Mouse (Mus musculus) frontal cortex, postnatal 10 days (tissue): Measurements from ENCODE around the gene 1700029I15Rik.
"Not testable (repeated sequence)": the region's sequence is repeated elsewhere in the genome, so short reads cannot be mapped to it uniquely, and the experiment has no call there.

Source experiments
- DNase-seq, 2 experiments: peaks; one replicate each; pipeline ENCODE4 v3.0.0; 2022; ENCODE audit warnings: low spot score in 2 of 2, mixed read lengths in 1 of 2

Gene 1700029I15Rik

DNA sequence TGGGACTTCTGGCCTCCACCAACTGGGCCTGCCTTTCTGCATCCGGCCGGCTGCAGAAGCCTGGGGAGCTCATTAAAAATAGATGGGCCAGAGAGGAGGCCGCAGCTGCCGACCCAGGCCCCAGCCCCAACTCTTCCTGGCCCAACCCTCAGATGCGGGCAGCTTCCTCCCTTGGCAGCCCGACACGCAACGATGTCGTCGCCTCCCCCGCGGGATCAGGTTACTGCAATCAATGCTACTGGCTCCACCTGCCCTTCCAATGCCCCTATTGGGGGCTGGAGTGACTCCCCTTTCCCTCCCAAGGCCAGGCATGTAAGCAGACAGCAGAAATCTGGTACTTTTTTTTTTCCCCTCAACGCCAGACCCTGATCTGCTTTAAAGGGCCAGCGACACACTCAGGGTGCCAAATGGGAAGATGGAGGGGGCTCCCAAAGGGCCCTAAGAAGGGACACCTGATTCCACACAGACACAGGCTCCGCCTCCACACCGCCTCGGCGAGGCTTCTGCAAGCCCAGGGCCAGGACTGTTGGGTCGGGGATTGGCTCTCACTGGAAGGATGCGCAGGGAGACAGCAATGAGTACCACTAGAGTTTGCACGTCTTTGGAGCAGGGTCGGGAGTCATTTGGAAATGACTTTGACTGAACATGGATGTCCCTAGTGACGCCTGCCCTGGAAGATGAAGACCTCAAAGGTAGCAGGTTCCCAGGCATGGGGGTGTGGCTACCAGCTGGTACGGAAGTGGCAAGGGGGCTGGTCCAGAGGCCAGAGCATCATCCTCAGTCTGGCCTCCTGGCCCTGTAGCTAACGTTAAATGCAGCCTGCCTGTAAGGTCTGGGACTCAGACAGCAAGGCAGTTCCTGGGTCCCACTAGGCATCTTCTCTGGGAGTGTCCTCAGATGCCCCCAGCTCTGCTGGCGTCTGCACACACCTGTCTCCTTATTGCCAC, 10.3 kb downstream of the 1700029I15Rik start:
- DNase-seq, result no peak

DNA sequence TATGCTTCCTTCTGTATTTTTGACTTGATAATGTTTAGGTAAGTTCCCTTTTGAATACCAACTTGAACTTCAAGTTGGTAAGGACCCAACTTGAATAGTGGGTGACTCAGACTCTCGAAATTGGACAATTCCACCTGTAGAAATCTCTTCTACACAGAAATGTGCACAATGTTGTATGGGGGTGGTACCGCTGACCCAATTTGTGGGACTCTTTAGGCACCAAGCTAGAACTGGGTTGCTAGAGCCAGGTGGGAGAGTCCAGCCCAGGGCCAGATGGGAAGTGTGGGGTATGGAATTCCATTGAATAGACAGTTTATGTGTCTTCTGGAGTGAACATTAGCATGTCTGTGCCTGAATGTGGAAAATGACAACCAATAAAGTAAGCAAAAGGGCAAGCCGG, 13.2 kb downstream of the 1700029I15Rik start:
- DNase-seq, result no peak

DNA sequence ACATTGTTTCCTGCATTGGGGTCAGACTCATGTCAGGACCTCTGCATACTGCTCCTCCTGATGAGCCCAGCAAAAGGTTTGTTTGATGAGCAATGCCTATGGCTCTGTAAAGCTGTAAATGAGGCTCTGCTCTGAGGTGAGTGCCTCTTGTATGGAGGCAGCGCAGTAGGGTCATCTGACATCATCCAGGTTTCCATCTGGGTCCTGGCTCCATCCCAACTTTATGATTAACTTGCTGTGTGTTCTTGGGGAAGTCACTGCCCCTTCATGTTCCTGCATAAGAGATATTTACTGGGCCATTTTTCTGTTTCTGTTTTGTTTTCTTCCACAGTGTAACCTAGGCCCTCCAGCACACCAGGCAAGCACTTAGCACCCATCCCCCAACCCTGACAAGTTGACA, 15.1 kb downstream of the 1700029I15Rik start:
- DNase-seq, result no peak

DNA sequence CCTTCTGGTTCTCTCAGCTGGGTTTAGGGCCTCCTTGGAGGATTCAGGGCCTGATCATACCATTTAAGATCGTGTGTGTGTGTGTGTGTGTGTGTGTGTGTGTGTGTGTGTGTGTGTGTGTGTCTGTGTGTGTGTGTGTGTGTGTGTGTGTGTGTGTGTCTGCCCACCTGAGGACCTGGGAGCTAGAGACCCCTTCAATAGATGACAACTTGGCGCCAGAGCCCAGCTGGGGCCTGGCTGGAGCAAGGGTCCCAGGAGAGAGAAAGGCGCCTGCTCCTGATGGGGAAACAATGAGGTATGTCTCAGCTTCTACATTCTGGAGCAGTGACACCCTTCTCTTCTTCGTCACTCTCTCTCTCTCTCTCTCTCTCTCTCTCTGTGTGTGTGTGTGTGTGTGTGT, 17.5 kb downstream of the 1700029I15Rik start:
- DNase-seq, result not testable (repeated sequence)

DNA sequence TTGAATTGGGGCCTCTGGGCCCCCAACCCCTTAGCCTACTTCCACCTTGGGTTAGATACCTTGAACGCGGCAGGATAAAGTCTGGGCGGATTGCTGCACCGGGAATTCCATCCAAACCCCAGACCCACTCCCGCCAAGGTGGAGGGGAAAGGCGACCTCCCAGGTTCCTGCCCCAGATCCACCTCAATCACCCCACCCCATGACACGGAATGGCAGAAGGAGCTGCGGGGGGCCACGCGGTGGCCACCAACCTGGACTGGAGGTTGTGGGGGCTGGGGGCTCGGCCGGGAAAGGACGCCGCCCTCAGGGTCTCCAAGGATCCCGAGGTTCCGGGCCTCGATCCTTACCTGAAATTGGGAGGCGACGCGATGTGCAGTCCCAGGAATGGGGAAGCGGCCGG, 18.3 kb downstream of the 1700029I15Rik start:
- no peak for DNase-seq

DNA sequence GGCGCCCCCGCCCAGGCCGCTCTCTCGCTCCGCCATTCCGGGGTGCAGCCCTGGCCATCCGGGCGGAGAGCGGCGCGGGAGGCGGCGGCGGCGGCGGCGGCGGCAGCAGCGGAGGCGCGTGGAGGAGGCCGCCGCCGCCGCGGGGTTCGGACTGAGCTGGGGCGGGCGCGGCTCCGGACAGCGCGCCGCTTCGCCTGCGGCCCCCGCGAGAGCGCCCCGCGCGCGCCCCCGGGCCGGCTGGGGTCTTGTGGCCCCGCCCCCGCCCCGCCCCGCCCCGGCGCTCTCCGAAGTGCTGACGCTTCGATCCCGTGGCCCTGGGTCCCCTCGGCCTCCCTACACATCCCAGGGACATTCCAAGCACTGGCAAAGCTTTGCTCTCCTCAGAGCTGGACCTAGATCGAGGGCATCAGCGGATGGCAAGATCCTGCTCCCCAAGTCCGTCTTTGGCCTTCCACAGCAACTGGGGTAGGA, 18.8 kb downstream of the 1700029I15Rik start, which contains the start of gene Mapk8ip1:
Gene Mapk8ip1, minus strand, starts transcription at position 173 of the 471 bp plus-strand sequence.
- DNase-seq, result no peak

DNA sequence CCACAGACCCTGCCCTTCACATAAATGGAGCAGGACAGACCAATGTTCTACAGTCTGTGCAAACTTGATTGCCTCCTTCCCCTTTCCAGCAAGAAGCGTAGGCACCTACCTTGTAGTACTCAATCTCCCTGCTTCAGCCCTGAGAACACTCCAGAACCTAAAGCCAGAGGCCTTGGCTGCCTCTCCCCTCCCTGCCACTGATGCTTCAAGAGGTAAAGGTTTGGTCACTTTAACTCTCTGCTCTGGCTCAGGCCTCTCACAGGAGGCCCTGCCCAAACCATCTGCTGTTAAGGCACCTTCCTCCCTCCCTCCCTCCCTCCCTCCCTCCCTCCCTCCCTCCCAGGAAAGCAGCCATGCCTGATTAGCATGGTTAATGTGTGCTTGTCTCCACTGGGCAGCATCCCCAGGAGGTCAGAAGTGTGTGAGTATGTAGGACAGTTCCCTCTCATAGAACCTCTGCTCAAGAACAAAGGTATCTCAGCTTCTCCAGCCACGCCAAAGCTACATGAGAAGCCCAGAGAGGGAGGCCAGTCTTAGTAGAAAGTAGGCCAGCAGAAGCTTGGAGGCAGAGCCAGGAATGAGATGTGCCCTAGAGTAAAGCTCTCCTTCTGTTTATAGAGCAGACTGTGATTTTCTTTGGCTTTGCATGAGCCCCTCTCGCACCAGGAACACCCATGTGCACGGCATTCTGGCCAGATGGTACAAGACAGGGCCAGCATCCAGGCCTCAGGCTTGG, 20.4 kb downstream of the 1700029I15Rik start:
- DNase-seq, result no peak

DNA sequence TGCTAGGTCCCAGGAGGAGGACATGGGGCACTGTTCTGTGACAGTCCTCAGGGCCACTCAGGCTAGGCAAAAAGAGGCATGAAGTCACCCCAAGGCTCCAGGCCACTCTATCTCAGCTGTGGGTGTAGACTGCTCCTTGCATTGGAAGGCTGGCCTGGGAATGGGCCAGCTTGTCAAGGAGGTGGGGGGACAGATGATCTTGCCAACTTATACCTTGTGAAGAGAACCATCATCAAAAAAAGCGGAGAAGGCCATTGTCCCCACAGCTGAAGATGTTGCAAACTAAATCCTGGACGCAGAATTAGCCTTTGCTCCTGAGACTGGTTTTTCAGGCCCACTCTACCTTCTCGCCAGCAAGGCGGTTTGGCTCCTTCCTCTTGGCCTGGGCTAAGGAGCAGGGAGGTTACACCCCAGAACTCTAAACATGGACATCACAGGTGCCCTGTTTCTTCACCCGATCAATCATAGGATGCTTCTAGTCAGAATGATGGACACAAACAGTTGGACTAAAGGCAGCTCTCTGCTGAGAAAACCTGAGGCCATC, 21.5 kb downstream of the 1700029I15Rik start:
- DNase-seq, result no peak

DNA sequence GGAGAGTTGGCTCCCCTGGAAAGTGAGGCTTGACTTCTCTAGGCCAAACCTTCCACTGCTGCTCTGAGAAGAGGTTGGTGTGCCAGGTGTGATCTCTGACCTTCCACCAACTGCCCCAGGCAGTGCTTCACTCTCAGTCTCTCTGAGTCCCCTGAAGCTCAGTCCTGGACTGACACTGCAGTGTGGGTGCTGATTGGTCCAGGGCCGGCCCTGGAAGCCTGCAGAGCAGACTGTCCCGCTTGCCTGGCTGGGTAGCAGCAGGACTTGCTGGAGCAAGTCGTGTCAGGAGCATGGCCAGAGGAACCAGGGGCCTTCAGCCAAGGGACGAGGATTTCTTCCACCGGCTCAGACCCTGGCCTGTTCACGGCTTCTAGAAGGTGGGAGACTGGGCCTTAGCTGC, 22.4 kb downstream of the 1700029I15Rik start:
- no peak for DNase-seq

DNA sequence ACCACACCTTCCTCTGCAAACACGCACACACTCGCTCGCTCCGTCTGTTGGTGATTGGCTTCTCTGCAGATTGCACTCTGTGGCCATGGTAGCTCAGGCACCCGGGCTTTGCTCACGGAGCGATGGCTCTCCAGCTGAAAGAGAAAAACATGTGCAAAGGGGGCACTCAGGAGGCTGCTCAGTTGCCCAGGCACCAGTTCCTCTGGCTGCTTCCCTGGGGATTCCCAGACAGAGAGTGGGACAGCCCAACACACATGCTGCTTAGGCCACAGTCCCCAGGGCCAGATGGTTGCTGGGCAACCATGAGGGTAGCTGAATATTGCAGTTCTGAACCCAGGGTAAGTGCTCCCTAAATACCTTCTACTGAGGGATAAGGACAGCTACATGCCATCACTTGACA, 23.3 kb downstream of the 1700029I15Rik start:
- DNase-seq, result no peak

DNA sequence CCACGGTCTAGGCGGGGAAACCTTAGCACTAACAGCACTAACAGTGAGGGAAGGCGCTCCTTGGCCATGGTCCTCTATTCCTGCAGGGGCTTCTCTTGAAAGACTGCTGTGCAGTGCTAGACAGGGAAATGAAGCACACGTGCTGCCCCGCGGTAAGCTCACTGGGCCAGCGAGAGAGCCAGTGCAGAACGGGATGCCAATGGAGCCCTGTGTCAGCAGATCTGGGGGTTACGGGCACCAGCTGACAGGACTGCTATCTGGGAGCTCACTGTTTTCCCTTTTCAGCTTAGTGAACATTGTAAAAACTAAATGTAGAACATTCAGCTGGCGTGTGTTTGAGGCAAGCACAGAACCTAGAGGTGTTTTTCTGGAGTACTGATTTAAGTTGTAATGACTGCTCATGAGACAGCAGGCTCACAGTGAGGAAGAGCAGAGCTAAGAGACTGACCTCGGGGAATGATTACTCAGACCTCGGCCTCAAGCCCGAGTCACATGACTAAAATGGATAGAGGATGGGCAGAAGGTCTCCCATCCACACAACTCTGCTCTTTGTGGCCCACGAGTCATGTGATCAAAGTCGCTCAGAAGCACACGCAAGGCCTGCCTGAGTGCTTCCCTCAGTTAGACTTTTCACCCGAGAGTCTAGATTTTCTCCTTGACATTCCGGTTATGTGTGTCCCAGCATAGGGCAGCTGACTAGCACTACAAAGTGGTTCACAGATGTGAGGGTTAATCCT, 26.1 kb downstream of the 1700029I15Rik start:
- DNase-seq, result no peak

DNA sequence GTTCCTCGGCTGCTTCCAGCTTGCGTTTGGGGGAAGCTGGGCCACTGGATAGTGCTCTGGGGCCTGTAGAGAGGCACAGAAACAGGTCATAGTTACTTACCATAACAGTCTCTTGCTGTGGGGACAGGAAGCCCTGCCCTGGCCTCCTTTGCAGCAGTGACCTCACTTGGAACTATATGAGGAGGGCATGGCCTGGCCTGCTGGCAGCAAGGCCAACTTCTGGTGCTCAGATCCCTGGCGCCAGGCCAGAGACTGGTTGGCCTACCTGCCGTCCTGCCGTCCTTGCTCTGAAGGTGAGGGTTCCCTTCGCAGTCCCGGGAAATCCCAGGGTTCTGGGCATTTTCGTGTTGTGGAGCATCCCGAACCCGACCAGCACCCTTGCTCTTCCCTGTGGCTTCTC, 29.4 kb downstream of the 1700029I15Rik start:
- DNase-seq, result no peak

DNA sequence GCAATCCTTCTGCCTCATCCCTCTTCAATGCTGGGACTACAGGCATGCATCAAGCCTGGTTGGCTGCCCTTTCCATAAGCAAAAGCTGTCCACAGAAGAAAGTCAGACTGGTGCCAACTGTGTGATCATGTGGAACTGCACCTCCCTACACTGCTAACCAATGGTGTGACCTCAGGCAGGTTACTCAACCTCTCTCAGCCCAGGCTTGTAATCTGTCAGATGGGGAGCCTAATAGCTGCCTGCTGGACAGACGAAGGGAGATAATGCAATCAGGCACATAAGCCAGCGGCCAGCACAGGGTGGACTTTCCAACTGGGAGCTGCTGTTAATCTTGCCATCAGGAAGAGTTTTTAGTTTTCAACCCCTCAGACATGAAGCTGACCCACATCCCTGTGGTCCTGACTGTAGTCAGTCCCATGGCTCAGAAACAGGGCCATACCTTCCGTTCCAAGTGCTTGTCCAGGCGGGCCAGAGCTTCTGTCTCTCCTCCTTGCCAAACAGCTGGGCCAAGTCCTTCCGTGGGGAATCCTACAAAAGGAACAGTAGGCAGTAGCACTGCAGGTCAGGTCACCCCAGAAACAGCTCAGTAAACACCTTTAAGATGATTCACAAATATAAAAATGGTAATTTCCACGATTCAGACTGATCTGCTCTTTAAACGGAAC, 39.5 kb downstream of the 1700029I15Rik start:
- DNase-seq, result no peak

DNA sequence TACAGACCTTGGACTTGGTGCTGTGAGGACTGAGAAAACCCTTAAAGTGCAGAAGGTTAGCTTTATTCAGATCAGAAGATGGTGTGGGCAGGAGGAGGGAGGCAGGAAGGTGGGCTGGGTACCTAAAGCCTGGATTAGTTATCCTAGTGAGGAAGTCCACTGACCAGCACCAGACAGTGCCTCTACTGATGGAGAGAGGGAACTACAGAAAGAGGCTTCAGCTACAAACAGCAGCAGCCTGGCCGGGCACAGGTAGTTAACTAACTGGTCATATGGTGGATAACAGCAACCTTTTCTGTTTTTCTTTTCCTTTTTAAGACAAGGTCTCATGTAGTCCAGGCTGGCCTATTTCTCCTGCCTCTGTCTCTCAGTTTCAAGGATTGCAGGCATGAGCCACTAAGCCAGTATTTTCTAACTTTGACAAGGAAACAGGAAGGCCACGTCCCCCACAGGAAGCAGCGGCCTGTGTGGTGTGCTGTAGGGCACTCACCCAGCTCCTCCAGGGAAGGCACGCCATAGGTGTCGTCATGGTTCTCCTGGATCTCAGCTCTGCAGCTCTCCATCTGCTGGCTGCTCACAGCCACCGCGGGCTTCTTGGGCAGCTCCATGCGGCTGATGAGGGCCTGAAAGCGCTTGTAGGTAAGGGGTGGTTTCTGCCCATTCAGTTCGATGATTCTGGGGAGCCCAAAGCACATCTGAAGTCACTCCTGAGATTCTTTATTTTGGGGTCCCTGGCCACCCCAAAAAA, 40.2 kb downstream of the 1700029I15Rik start:
- DNase-seq, result no peak

DNA sequence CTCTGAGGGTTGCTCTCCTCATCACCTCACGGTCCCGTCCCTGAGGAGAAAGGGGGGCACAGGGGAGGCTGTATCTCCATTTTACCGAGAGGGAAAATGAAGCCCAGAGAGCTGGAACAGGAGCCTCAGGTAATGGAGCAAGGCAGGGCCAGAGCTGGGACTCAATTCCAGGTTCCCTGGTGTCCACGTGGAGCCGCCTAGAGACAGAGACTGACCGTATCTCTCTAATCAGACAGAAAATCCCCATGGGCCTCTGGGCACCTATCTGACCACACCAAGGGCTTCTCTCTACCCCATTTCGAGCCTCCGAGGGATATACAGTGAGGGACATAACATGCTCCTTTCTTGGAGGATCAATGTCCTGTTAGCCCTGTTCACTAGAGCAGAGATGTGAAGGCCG, 40.8 kb downstream of the 1700029I15Rik start:
- DNase-seq, result no peak

DNA sequence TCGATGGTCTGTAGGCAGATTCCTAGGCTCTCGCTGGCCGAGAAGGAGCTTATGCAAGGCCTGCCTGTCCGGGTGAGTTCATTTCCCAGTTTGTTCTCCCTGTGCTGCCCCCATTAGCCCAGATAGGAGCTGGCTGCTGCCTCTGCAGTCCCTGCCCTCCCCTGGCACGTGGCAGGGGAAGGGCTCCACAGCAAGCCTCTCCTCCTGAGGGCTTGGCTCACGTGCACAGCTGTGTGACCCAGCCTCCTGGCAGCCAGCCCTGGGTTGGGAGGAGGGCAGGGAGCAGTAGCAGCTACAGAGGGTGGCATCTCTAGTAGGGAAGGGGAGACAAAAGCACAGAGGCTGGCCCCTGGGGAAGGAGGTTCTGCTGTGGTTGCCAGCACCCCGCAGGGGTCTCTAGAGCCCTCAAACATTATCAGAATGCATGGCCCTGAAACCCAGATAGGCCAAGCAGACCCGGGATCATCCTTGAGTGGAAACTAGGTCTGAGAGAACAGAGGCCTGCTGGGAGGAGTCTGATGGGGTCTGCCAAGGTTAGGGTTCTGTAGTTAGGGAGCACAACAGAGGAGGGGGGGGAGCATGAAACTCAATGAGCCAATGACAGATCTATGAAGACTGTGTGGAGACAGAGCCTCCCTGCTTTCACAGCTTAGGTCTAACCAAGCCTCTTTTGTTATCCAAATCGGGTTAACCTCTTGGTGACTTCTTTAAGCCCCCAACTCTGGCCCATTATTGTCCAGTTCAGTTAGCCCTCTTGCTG, 41.5 kb downstream of the 1700029I15Rik start:
- peak; percentile 85 to 86 for DNase-seq

DNA sequence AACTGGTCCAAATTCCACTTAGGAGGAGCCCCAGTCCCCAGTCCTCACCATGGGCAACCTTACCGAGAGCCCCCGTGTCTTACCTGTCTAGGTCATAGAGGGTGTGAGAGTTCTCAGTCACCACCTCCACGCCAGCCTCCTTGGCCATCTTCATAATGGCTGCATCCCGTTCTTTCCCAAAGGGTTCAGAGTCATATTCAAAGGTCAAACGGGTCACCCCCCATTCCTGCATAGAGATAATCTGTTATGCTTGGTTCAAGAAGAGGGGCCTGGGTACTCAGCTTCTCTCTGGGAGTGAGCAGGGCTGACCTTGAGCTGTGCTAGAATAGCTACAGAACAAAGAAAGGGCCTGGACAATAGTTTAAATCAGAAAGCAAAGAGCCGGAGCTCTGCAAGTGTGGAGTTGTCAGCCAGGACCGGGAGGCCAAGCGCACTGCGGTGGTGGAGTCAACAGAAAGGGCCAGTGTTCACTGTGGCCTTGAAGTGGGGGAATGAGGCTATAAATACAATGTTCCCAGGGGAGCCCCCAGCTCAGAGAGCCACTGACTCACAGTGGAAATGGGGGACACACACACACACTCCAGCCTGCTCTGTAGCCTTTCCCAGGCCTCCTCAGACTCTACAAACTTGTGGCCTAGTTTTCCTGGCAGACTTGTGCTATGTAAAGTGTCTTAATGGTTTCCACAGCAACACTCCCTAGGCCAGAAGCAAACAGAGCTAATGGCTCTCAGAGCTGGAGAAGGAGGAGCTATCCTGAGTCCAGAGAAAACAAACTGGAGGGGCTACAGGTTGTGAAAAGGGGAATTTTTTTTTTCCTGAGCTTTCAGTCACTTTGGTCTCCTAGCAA, 42.3 kb downstream of the 1700029I15Rik start:
- peak in 1 of 2 experiments; percentile 39 for DNase-seq

DNA sequence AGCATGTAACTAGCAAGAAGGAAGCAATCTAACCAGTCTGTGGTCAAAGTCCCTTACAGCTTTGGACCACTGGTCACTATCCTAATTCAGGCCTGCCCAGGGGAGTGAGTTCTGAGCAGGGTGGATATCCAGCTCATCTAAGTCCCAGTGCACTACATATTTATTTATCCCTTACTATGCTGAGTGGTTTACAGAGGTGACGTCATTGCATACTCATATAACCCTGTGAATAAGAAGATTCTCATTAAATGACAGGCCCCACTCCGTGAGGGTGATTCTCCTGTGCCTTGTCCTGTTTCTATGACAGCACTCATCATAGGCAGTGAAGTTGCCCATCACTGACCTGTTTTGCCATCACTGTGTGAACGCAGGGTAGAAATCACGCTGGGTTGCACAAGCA, 43.0 kb downstream of the 1700029I15Rik start:
- no peak for DNase-seq

DNA sequence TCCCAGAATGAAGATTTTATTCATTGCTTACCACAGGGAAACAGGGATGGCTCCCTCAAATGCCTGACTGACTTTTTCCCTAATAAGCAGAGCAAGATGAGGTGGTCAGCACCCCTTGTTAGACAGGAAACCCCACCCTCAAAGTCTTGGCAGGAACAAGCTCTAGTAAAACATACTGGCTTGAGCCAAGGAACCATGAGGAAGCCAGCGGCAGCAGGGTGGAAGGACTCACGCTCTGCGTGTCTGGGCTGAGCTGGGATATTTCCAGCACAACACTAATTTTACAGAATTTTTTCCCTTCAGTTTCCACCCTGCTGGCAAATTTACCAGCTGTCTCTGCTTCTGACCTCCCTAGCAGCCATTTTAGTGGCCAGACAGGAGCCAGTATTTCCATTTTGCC, 44.1 kb downstream of the 1700029I15Rik start:
- DNase-seq, result no peak
